Mouse (Mus musculus): ENCODE measurements around the gene Ugt1a9. TPM values are rescaled to one million over a fixed set of nuclear protein-coding genes. Genes with fewer than 3 reads are reported as not detected.

The Ugt1a9 gene
- polyA plus RNA-seq, 1 experiment from 2014 or later = not detected

GRCm38 (mm10) chr1:88192136-88192535, 121.5 kb downstream of the Ugt1a9 start:
- Histone ChIP-seq H3K4me2 (ENCODE audit: low read length) (no peak overlapping the region), H3K4me1 (ENCODE audit: control insufficient read depth, insufficient read depth, low read length) (no peaks in the 10 kb centered on the region), H3K27me3 (ENCODE audit: control insufficient read depth, insufficient read depth, low read depth, low read length) (no peaks in the 10 kb centered on the region), H3K9ac (ENCODE audit: low read depth, low read length) (no peak overlapping the region), H3K4me3 (ENCODE audit: low read depth, low read length) (no peak overlapping the region), H3K27ac (ENCODE audit: low read length) (no peak overlapping the region), H3K36me3 (ENCODE audit: control insufficient read depth, insufficient read depth, low read length) (no peaks in the 10 kb centered on the region), H3K9me3 (replicated peaks; ENCODE audit: control insufficient read depth, low read length, poor library complexity, severe bottlenecking) (no peaks in the 10 kb centered on the region)
- WGBS = 64% methylated on average over 3 of the region's 3 CpGs
- ATAC-seq = no peak

DNA sequence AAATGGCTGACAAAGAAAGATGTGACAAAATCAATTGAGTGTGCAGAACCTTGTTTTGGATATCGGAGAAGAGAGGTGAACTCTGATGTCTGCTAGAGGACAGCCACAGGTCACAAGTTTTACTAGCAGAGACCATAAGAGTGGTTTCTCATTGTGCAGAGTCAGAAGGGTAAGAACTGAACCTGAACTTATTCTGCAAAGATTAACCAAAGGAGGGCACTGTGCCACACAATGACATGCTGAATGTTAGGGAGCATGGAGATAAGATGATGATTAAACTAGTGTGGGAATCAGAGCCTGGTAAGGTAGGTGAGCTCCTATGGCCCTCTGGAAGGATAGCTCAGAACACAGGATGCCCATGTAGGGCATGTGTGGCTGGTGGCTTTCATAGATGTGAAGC, 125.1 kb downstream of the Ugt1a9 start:
- Histone ChIP-seq H3K4me2 (ENCODE audit: low read length) (no peak overlapping the region), H3K4me1 (ENCODE audit: control insufficient read depth, insufficient read depth, low read length) (no peaks in the 10 kb centered on the region), H3K27ac (ENCODE audit: low read length) (no peak overlapping the region), H3K27me3 (ENCODE audit: control insufficient read depth, insufficient read depth, low read depth, low read length) (no peaks in the 10 kb centered on the region), H3K36me3 (ENCODE audit: control insufficient read depth, insufficient read depth, low read length) (no peaks in the 10 kb centered on the region), H3K9ac (ENCODE audit: low read depth, low read length) (no peak overlapping the region), H3K9me3 (replicated peaks; ENCODE audit: control insufficient read depth, low read length, poor library complexity, severe bottlenecking) (no peaks in the 10 kb centered on the region), H3K4me3 (ENCODE audit: low read depth, low read length) (no peak overlapping the region)
- ATAC-seq = no peak
- 89% methylated on average over 1 of the region's 1 CpGs for WGBS

DNA sequence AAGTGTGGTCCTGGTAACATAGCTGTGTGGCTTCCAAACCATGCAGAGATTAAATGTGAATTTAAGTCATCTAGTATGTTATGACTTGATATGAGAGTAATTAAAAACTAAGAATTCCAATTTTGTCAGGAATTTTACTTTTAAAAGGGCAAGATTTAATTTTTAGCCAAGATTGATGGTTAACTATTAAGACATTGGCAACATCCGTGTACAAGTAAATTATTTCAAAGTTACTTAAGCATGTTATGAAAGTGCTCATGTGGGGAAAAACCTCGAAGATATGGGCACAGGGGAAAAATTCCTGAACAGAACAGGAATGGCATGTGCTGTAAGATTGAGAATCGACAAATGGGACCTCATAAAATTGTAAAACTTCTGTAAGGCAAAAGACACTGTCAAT, 126.8 kb downstream of the Ugt1a9 start:
- Histone ChIP-seq H3K9me3 (replicated peaks; ENCODE audit: control insufficient read depth, low read length, poor library complexity, severe bottlenecking) (no peaks in the 10 kb centered on the region), H3K9ac (ENCODE audit: low read depth, low read length) (no peak overlapping the region), H3K27ac (ENCODE audit: low read length) (no peak overlapping the region), H3K4me1 (ENCODE audit: control insufficient read depth, insufficient read depth, low read length) (no peaks in the 10 kb centered on the region), H3K36me3 (ENCODE audit: control insufficient read depth, insufficient read depth, low read length) (no peaks in the 10 kb centered on the region), H3K4me3 (ENCODE audit: low read depth, low read length) (no peak overlapping the region), H3K4me2 (ENCODE audit: low read length) (no peak overlapping the region), H3K27me3 (ENCODE audit: control insufficient read depth, insufficient read depth, low read depth, low read length) (no peaks in the 10 kb centered on the region)
- WGBS = 74% methylated on average over 3 of the region's 3 CpGs
- ATAC-seq = no peak

- no peak overlapping the region for H3K4me2 ChIP-seq (ENCODE audit: low read length)
- no peak overlapping the region for H3K27ac ChIP-seq (ENCODE audit: low read length)
- no peaks in the 10 kb centered on the region for H3K4me1 ChIP-seq (ENCODE audit: control insufficient read depth, insufficient read depth, low read length)
- 80% methylated on average over 2 of the region's 2 CpGs for WGBS
- H3K9ac ChIP-seq (ENCODE audit: low read depth, low read length) = no peak overlapping the region
- no peaks in the 10 kb centered on the region for H3K27me3 ChIP-seq (ENCODE audit: control insufficient read depth, insufficient read depth, low read depth, low read length)
- H3K4me3 ChIP-seq (ENCODE audit: low read depth, low read length) = no peak overlapping the region
- no peaks in the 10 kb centered on the region for H3K36me3 ChIP-seq (ENCODE audit: control insufficient read depth, insufficient read depth, low read length)
- H3K9me3 ChIP-seq (replicated peaks; ENCODE audit: control insufficient read depth, low read length, poor library complexity, severe bottlenecking) = peaks cover 5% of the 10 kb centered on the region; the same call in 1 of the 2 replicates
- no peak for ATAC-seq
These were observed 129.4 kb downstream of the Ugt1a9 start for GRCm38 (mm10) chr1:88199996-88200395.

- no peak within 1 kb of the TSS for H3K4me3 ChIP-seq (ENCODE audit: low read depth, low read length)
- no peak within 1 kb of the TSS for H3K9ac ChIP-seq (ENCODE audit: low read depth, low read length)
- H3K4me1 ChIP-seq (ENCODE audit: control insufficient read depth, insufficient read depth, low read length) = no peaks in the 10 kb centered on the region; the same call in 1 of the 2 replicates
- WGBS = 85% methylated on average over 7 of the region's 7 CpGs
- no peaks in the 10 kb centered on the region for H3K36me3 ChIP-seq (ENCODE audit: control insufficient read depth, insufficient read depth, low read length)
- H3K27me3 ChIP-seq (ENCODE audit: control insufficient read depth, insufficient read depth, low read depth, low read length) = no peaks in the 10 kb centered on the region
- H3K9me3 ChIP-seq (replicated peaks; ENCODE audit: control insufficient read depth, low read length, poor library complexity, severe bottlenecking) = peaks cover 5% of the 10 kb centered on the region; the same call in 1 of the 2 replicates
- H3K4me2 ChIP-seq (ENCODE audit: low read length) = no peak within 1 kb of the TSS
- no peak within 1 kb of the TSS for H3K27ac ChIP-seq (ENCODE audit: low read length)
- no peak for ATAC-seq
These were observed 129.9 kb downstream of the Ugt1a9 start, which contains the start of gene Ugt1a2 for GRCm38 (mm10) chr1:88200456-88200855. Gene Ugt1a2, plus strand, starts transcription at chr1:88200601.

DNA sequence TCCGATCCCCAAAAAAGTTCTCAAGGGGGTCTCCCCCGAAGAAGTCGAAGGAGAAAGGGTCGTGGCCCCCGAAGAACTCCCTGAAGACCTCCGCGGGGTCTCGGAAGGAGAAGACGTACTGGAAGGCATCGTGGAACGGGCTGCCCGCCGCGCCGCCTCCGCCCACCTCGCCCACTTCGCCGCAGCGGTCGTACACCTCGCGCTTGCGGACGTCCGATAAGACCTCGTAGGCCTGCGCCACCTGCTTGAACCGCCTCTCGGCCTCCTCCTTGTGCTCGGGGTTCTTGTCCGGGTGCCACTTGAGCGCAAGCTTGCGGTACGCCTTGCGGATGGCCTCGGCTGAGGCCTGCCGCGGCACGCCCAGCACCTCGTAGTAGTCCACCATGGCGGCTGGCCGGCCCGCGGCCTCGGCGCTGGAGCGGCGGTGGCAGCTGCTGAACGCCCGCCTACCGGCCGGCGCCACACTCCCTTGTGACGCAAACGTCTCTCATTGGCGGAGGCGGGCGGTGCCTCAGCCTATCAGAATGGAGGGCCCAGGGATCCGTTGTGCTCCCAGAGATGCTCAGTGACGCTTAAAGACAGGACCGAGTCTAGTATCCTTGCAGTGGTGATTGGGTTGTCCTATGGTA, 134.8 kb downstream of the Ugt1a9 start, which contains the start of gene Dnajb3:
Gene Dnajb3, minus strand, starts transcription at position 489 of the 629 bp plus-strand sequence.
- Histone ChIP-seq H3K27ac (ENCODE audit: low read length) (peak within 1 kb of the TSS; percentile 50), H3K9ac (ENCODE audit: low read depth, low read length) (peak within 1 kb of the TSS; percentile 74), H3K36me3 (ENCODE audit: control insufficient read depth, insufficient read depth, low read length) (no peaks in the 10 kb centered on the region), H3K4me1 (ENCODE audit: control insufficient read depth, insufficient read depth, low read length) (peaks cover 2% of the 10 kb centered on the region; the same call in 1 of the 2 replicates), H3K4me3 (ENCODE audit: low read depth, low read length) (peak within 1 kb of the TSS; percentile 53), H3K4me2 (ENCODE audit: low read length) (peak within 1 kb of the TSS; percentile 69), H3K27me3 (ENCODE audit: control insufficient read depth, insufficient read depth, low read depth, low read length) (no peaks in the 10 kb centered on the region), H3K9me3 (replicated peaks; ENCODE audit: control insufficient read depth, low read length, poor library complexity, severe bottlenecking) (peaks cover 5% of the 10 kb centered on the region; the same call in 1 of the 2 replicates)
- ATAC-seq = peak; percentile 100
- WGBS = 6% methylated on average over 59 of the region's 62 CpGs

- Histone ChIP-seq H3K27me3 (ENCODE audit: control insufficient read depth, insufficient read depth, low read depth, low read length) (no peaks in the 10 kb centered on the region), H3K4me3 (ENCODE audit: low read depth, low read length) (no peak overlapping the region), H3K36me3 (ENCODE audit: control insufficient read depth, insufficient read depth, low read length) (no peaks in the 10 kb centered on the region), H3K4me2 (ENCODE audit: low read length) (no peak overlapping the region), H3K9ac (ENCODE audit: low read depth, low read length) (no peak overlapping the region), H3K27ac (ENCODE audit: low read length) (no peak overlapping the region), H3K9me3 (replicated peaks; ENCODE audit: control insufficient read depth, low read length, poor library complexity, severe bottlenecking) (peaks cover 13% of the 10 kb centered on the region), H3K4me1 (ENCODE audit: control insufficient read depth, insufficient read depth, low read length) (peaks cover 2% of the 10 kb centered on the region; the same call in 1 of the 2 replicates)
- 84% methylated on average over 2 of the region's 2 CpGs for WGBS
- no peak for ATAC-seq
These were observed 136.4 kb downstream of the Ugt1a9 start for GRCm38 (mm10) chr1:88206843-88207479.

DNA sequence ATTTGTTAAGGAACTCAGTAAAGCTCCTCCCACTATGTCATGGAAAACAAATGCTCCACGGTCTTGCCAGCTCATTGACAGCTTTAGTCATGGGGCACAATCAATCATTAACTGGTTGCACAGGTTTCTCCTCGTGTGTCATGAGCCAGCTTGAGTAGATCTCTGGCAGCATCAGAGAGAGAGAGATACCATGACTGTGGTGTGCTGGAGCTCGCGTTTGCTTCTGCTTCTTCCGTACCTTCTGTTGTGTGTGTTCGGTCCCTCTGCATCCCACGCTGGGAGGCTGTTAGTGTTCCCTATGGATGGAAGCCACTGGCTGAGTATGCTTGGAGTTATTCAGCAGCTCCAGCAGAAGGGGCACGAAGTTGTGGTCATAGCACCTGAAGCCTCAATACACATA, 141.2 kb downstream of the Ugt1a9 start, which contains the start of gene Ugt1a1:
Gene Ugt1a1, plus strand, starts transcription at position 148 of the 400 bp plus-strand sequence.
- peak; percentile 34; the same call in 1 of the 2 replicates for ATAC-seq
- Histone ChIP-seq H3K4me1 (ENCODE audit: control insufficient read depth, insufficient read depth, low read length) (no peaks in the 10 kb centered on the region), H3K9ac (ENCODE audit: low read depth, low read length) (no peak within 1 kb of the TSS), H3K4me3 (ENCODE audit: low read depth, low read length) (no peak within 1 kb of the TSS), H3K36me3 (ENCODE audit: control insufficient read depth, insufficient read depth, low read length) (no peaks in the 10 kb centered on the region), H3K9me3 (replicated peaks; ENCODE audit: control insufficient read depth, low read length, poor library complexity, severe bottlenecking) (peaks cover 52% of the 10 kb centered on the region), H3K27me3 (ENCODE audit: control insufficient read depth, insufficient read depth, low read depth, low read length) (no peaks in the 10 kb centered on the region), H3K27ac (ENCODE audit: low read length) (no peak within 1 kb of the TSS), H3K4me2 (ENCODE audit: low read length) (no peak within 1 kb of the TSS)
- 69% methylated on average over 8 of the region's 8 CpGs for WGBS

Data from midbrain, embryonic 16.5 days (tissue).